ENCODE assay signal across 8 mouse cellular contexts in genomic region chr12:32207948-32208891, GRCm38 (mm10). TPM values are rescaled to one million over a fixed set of nuclear protein-coding genes. Genes with fewer than 3 reads are reported as not detected.
A peak's percentile ranks its signal among the peaks of the same experiment; 100 is the strongest.
DNase-seq lines count a peak whose midpoint lies in the region; ATAC-seq and TF ChIP-seq lines count a peak whose summit lies in the region.

Gene Pik3cg (minus strand): TSS chr12:32208659.

- peak within 1 kb of the TSS; percentile 51 for H3K4me2 ChIP-seq in intestine, postnatal 0 days (replicated peaks; ENCODE audit: low read depth)

- ATAC-seq in intestine, postnatal 0 days, result no peak

- H3K4me1 ChIP-seq in intestine, postnatal 0 days (replicated peaks; ENCODE audit: control insufficient read depth, insufficient read depth, low read length), result no peaks in the 10 kb centered on the region

- 32% methylated on average over 22 of the region's 22 CpGs for WGBS in intestine, postnatal 0 days

- H3K4me3 ChIP-seq in left cerebral cortex, adult 2 months, result peak within 1 kb of the TSS; percentile 26
- peak within 1 kb of the TSS; percentile 32 for H3K4me3 ChIP-seq in intestine, postnatal 0 days (ENCODE audit: low read depth, low read length)

- TF ChIP-seq CTCF in left cerebral cortex, adult 2 months (IDR thresholded peaks at IDR 0.05), result no peak
- TF ChIP-seq CTCF in intestine, postnatal 0 days (IDR thresholded peaks at IDR 0.05; ENCODE audit: low read depth), result no peak

- H3K27me3 ChIP-seq in intestine, postnatal 0 days (replicated peaks; ENCODE audit: control insufficient read depth, insufficient read depth, low read length), result no peaks in the 10 kb centered on the region

- no peaks in the 10 kb centered on the region for H3K36me3 ChIP-seq in intestine, postnatal 0 days (ENCODE audit: control insufficient read depth, insufficient read depth)

- no peak within 1 kb of the TSS for H3K9ac ChIP-seq in intestine, postnatal 0 days (ENCODE audit: low read depth, low read length)

- no peak for DNase-seq in left cerebral cortex, adult 2 months (ENCODE audit: extremely low spot score in 1 of 2, low spot score in 2 of 2)
- no peak for DNase-seq in left cerebral cortex, adult 8-10 months (ENCODE audit: low spot score in 2 of 2)
- peak; percentile 55 for DNase-seq in c-Kit-positive CD71-positive TER-119-positive erythroid progenitor cells, embryonic 14.5 days (ENCODE audit: low spot score)
- peak; percentile 23 for DNase-seq in lung, postnatal 14 days
- peak; percentile 39 to 40 for DNase-seq in thymus, postnatal 10 days (ENCODE audit: low spot score in 2 of 2)
- DNase-seq in frontal cortex, postnatal 14 days (ENCODE audit: low spot score in 2 of 2), result no peak
- no peak for DNase-seq in right cerebral cortex, postnatal 36 days (ENCODE audit: low spot score in 2 of 2)

- no peak within 1 kb of the TSS for H3K27ac ChIP-seq in left cerebral cortex, adult 2 months
- no peak within 1 kb of the TSS for H3K27ac ChIP-seq in intestine, postnatal 0 days (ENCODE audit: low read depth, low read length)

- intact Hi-C loops in left cerebral cortex, adult 2 months (cut with DNase I), result no loop called here

- H3K9me3 ChIP-seq in intestine, postnatal 0 days (ENCODE audit: control insufficient read depth), result no peaks in the 10 kb centered on the region

RNA-seq across cellular contexts. Expression of gene Pik3cg, which starts in this region (rescaled TPM):
- total RNA-seq in left cerebral cortex, adult 2 months (2021), result 1 to 10 TPM; 3.1 to 4.0 TPM
- 1 to 10 TPM; 4.0 to 6.9 (median 5.1) TPM for total RNA-seq in left cerebral cortex, adult 8-10 months (2022)
- polyA plus RNA-seq in intestine, postnatal 0 days (2015; fragmentation: Nextera tagmentation; extraction: Ambion mirVana), result 1.1 TPM in 2 replicates

Comparison
In these comparisons a context has a peak if more than half of its experiments do, and no peak if none do; other contexts are left out.
1. DNase-seq: peak in c-Kit-positive CD71-positive TER-119-positive erythroid progenitor cells, embryonic 14.5 days (single experiment), lung, postnatal 14 days (single experiment) and thymus, postnatal 10 days (2 of 2); none in left cerebral cortex, adult 2 months (0 of 2), left cerebral cortex, adult 8-10 months (0 of 2), frontal cortex, postnatal 14 days (0 of 2) and right cerebral cortex, postnatal 36 days (0 of 2).